Mouse (Mus musculus) cerebellum, adult 2 months (tissue): ENCODE measurements at regions not wholly inside any gene's neighbourhood (a gene's known extent, or its start where the extent isn't known, plus 50 kb on each side); places are given as distances from the start of the nearest gene placed in this dataset.
A peak's percentile ranks its signal among the peaks of the same experiment; 100 is the strongest.

Experiments used
- DNase-seq, 2 experiments: peaks; one replicate each; pipeline ENCODE4 v3.0.0; 2021
- H3K27ac ChIP-seq: fragments of 200-500 bp; 2 replicates; pipeline ENCODE4 v1.5.1; 2012; ENCODE audit warnings: low read length, control low read depth, inconsistent platforms; ENCODE audit not compliant: insufficient read depth
- H3K27me3 ChIP-seq: fragments of 200-500 bp; 2 replicates; pipeline ENCODE4 v1.6.1; 2012; ENCODE audit warnings: inconsistent platforms, mild to moderate bottlenecking, low read length, moderate library complexity; ENCODE audit not compliant: control insufficient read depth, insufficient read depth
- H3K4me1 ChIP-seq: fragments of 200-500 bp; 2 replicates; pipeline ENCODE4 v1.6.1; 2011; ENCODE audit warnings: low read length; ENCODE audit not compliant: control insufficient read depth, insufficient read depth
- H3K4me3 ChIP-seq: fragments of 200-500 bp; replicated peaks from 2 replicates; pipeline ENCODE3; 2011; ENCODE audit warnings: mild to moderate bottlenecking, low read depth, low read length, control low read depth; ENCODE audit not compliant: insufficient read depth
- CTCF ChIP-seq: fragments of 200-500 bp; IDR thresholded peaks from 2 replicates; pipeline ENCODE4 v1.5.1; 2011; ENCODE audit warnings: low read depth, mild to moderate bottlenecking, control low read depth, low read length, moderate library complexity, borderline replicate concordance; ENCODE audit not compliant: insufficient read depth
- POLR2A ChIP-seq: fragments of 200-500 bp; IDR thresholded peaks from 2 replicates; pipeline ENCODE4 v1.6.1; 2011; ENCODE audit warnings: low read length, control low read depth, borderline replicate concordance; ENCODE audit not compliant: insufficient read depth
- WGBS: fragments of 180-500 bp; shearing (Covaris S2); methylation state at CpG from one replicate; pipeline ENCODE4 v1.1.7; 2018; 5-methylcytosine and 5-hydroxymethylcytosine counted together

GRCm38 (mm10) chr3:42065093-42065935 lies 322.9 kb downstream of the D3Ertd751e start:
- H3K27me3 ChIP-seq, result no peaks in the 10 kb centered on the region
- WGBS, result 21% methylated on average over 7 of the region's 7 CpGs
- H3K27ac ChIP-seq, result no peak overlapping the region
- H3K4me3 ChIP-seq, result no peak overlapping the region
- no peaks in the 10 kb centered on the region for H3K4me1 ChIP-seq
- TF ChIP-seq CTCF (no peak), POLR2A (no peak)
- DNase-seq, result no peak

- H3K27ac ChIP-seq, result no peak overlapping the region
- 10% methylated on average over 3 of the region's 3 CpGs for WGBS
- no peaks in the 10 kb centered on the region for H3K4me1 ChIP-seq
- DNase-seq, result no peak
- TF ChIP-seq CTCF (no peak), POLR2A (no peak)
- H3K4me3 ChIP-seq, result no peak overlapping the region
- no peaks in the 10 kb centered on the region for H3K27me3 ChIP-seq
These were observed 323.6 kb downstream of the D3Ertd751e start for GRCm38 (mm10) chr3:42065962-42066361.

- Histone ChIP-seq H3K27ac (no peak overlapping the region), H3K27me3 (no peaks in the 10 kb centered on the region), H3K4me3 (no peak overlapping the region), H3K4me1 (no peaks in the 10 kb centered on the region)
- no peak for TF ChIP-seq CTCF
- TF ChIP-seq POLR2A, result no peak
- DNase-seq, result no peak
- WGBS, result 90% methylated on average over 5 of the region's 5 CpGs
These were observed 324.6 kb downstream of the D3Ertd751e start for GRCm38 (mm10) chr3:42067036-42067435.

GRCm38 (mm10) chr3:42074532-42075287 lies 332.3 kb downstream of the D3Ertd751e start:
- no peak overlapping the region for H3K4me3 ChIP-seq
- DNase-seq, result peak; percentile 2 to 25
- no peaks in the 10 kb centered on the region for H3K27me3 ChIP-seq
- no peaks in the 10 kb centered on the region for H3K4me1 ChIP-seq
- H3K27ac ChIP-seq, result no peak overlapping the region
- 38% methylated on average over 11 of the region's 11 CpGs for WGBS
- no peak for TF ChIP-seq POLR2A
- TF ChIP-seq CTCF, result peak; percentile 36; the same call in 1 of the 2 replicates

- WGBS, result 42% methylated on average over 13 of the region's 13 CpGs
- H3K4me1 ChIP-seq, result no peaks in the 10 kb centered on the region; the same call in 1 of the 2 replicates
- TF ChIP-seq POLR2A (no peak), CTCF (peak; percentile 66)
- no peaks in the 10 kb centered on the region for H3K27me3 ChIP-seq
- peak; percentile 33 to 36 for DNase-seq
- no peak overlapping the region for H3K4me3 ChIP-seq
- no peak overlapping the region for H3K27ac ChIP-seq
These were observed 368.8 kb downstream of the D3Ertd751e start for GRCm38 (mm10) chr3:42110976-42111847.

- no peak for DNase-seq
- Histone ChIP-seq H3K4me1 (no peaks in the 10 kb centered on the region), H3K27me3 (no peaks in the 10 kb centered on the region), H3K27ac (no peak overlapping the region), H3K4me3 (no peak overlapping the region)
- no peak for TF ChIP-seq CTCF
- no peak for TF ChIP-seq POLR2A
- 95% methylated on average over 3 of the region's 3 CpGs for WGBS
These were observed 387.6 kb downstream of the D3Ertd751e start for GRCm38 (mm10) chr3:42129821-42130560.

- no peak overlapping the region for H3K27ac ChIP-seq
- no peak overlapping the region for H3K4me3 ChIP-seq
- no peak for DNase-seq
- WGBS, result 90% methylated on average over 1 of the region's 1 CpGs
- no peaks in the 10 kb centered on the region for H3K4me1 ChIP-seq
- H3K27me3 ChIP-seq, result no peaks in the 10 kb centered on the region
- TF ChIP-seq CTCF (no peak), POLR2A (no peak)
These were observed 389.9 kb downstream of the D3Ertd751e start for GRCm38 (mm10) chr3:42132322-42132721.
